Mouse (Mus musculus): ENCODE measurements at regions not wholly inside any gene's neighbourhood (a gene's known extent, or its start where the extent isn't known, plus 50 kb on each side); places are given as distances from the start of the nearest gene placed in this dataset.

GRCm38 (mm10) chr8:17708409-17708808, 1269.6 kb downstream of the Defb40 start:
- no peak overlapping the region for H3K27ac ChIP-seq (ENCODE audit: low read depth, low read length)
- DNase-seq = no peak
- H3K9me3 ChIP-seq (ENCODE audit: low read length) = no peaks in the 10 kb centered on the region
- H3K27me3 ChIP-seq (ENCODE audit: insufficient read depth, low read length) = no peaks in the 10 kb centered on the region
- H3K4me2 ChIP-seq (ENCODE audit: low read depth) = no peak overlapping the region
- no peak for TF ChIP-seq CTCF (IDR thresholded peaks at IDR 0.05; ENCODE audit: low read depth)
- WGBS = 84% methylated on average over 4 of the region's 4 CpGs
- no peak overlapping the region for H3K4me3 ChIP-seq (ENCODE audit: low read depth, low read length)
- no peak overlapping the region for H3K9ac ChIP-seq
- ATAC-seq = no peak
- no peaks in the 10 kb centered on the region for H3K36me3 ChIP-seq (ENCODE audit: insufficient read depth)
- no peaks in the 10 kb centered on the region for H3K4me1 ChIP-seq (ENCODE audit: insufficient read depth)

GRCm38 (mm10) chr8:17704289-17704688, 1273.8 kb downstream of the Defb40 start:
- no peaks in the 10 kb centered on the region for H3K4me1 ChIP-seq (ENCODE audit: insufficient read depth)
- DNase-seq = no peak
- H3K9me3 ChIP-seq (ENCODE audit: low read length) = no peaks in the 10 kb centered on the region
- H3K9ac ChIP-seq = no peak overlapping the region
- no peak overlapping the region for H3K27ac ChIP-seq (ENCODE audit: low read depth, low read length)
- no peaks in the 10 kb centered on the region for H3K36me3 ChIP-seq (ENCODE audit: insufficient read depth)
- WGBS = 72% methylated on average over 1 of the region's 1 CpGs
- H3K4me2 ChIP-seq (ENCODE audit: low read depth) = no peak overlapping the region
- no peak for ATAC-seq
- no peak overlapping the region for H3K4me3 ChIP-seq (ENCODE audit: low read depth, low read length)
- H3K27me3 ChIP-seq (ENCODE audit: insufficient read depth, low read length) = no peaks in the 10 kb centered on the region
- no peak for TF ChIP-seq CTCF (IDR thresholded peaks at IDR 0.05; ENCODE audit: low read depth)

GRCm38 (mm10) chr8:17700362-17700761, 1277.7 kb downstream of the Defb40 start:
- Histone ChIP-seq H3K36me3 (ENCODE audit: insufficient read depth) (no peaks in the 10 kb centered on the region), H3K27ac (ENCODE audit: low read depth, low read length) (no peak overlapping the region), H3K4me3 (ENCODE audit: low read depth, low read length) (no peak overlapping the region), H3K27me3 (ENCODE audit: insufficient read depth, low read length) (no peaks in the 10 kb centered on the region), H3K4me1 (ENCODE audit: insufficient read depth) (no peaks in the 10 kb centered on the region), H3K9me3 (ENCODE audit: low read length) (no peaks in the 10 kb centered on the region), H3K9ac (no peak overlapping the region), H3K4me2 (ENCODE audit: low read depth) (no peak overlapping the region)
- TF ChIP-seq CTCF (IDR thresholded peaks at IDR 0.05; ENCODE audit: low read depth) = no peak
- 63% methylated on average over 3 of the region's 3 CpGs for WGBS
- peak; percentile 64 for DNase-seq
- peak; percentile 91 for ATAC-seq

GRCm38 (mm10) chr8:17690074-17690848, 1287.8 kb downstream of the Defb40 start:
- H3K9ac ChIP-seq = no peak overlapping the region
- DNase-seq (no peak), ATAC-seq (no peak)
- 77% methylated on average over 4 of the region's 4 CpGs for WGBS
- H3K27me3 ChIP-seq (ENCODE audit: insufficient read depth, low read length) = no peaks in the 10 kb centered on the region
- H3K4me1 ChIP-seq (ENCODE audit: insufficient read depth) = no peaks in the 10 kb centered on the region
- no peak overlapping the region for H3K4me3 ChIP-seq (ENCODE audit: low read depth, low read length)
- TF ChIP-seq CTCF (IDR thresholded peaks at IDR 0.05; ENCODE audit: low read depth) = no peak
- no peaks in the 10 kb centered on the region for H3K36me3 ChIP-seq (ENCODE audit: insufficient read depth)
- H3K4me2 ChIP-seq (ENCODE audit: low read depth) = no peak overlapping the region
- H3K27ac ChIP-seq (ENCODE audit: low read depth, low read length) = no peak overlapping the region
- H3K9me3 ChIP-seq (ENCODE audit: low read length) = no peaks in the 10 kb centered on the region

- no peaks in the 10 kb centered on the region for H3K36me3 ChIP-seq (ENCODE audit: insufficient read depth)
- no peak overlapping the region for H3K4me3 ChIP-seq (ENCODE audit: low read depth, low read length)
- H3K4me1 ChIP-seq (ENCODE audit: insufficient read depth) = no peaks in the 10 kb centered on the region
- no peaks in the 10 kb centered on the region for H3K27me3 ChIP-seq (ENCODE audit: insufficient read depth, low read length)
- 98% methylated on average over 3 of the region's 3 CpGs for WGBS
- H3K4me2 ChIP-seq (ENCODE audit: low read depth) = no peak overlapping the region
- H3K9me3 ChIP-seq (ENCODE audit: low read length) = no peaks in the 10 kb centered on the region
- DNase-seq (no peak), ATAC-seq (no peak)
- no peak overlapping the region for H3K9ac ChIP-seq
- TF ChIP-seq CTCF (IDR thresholded peaks at IDR 0.05; ENCODE audit: low read depth) = no peak
- no peak overlapping the region for H3K27ac ChIP-seq (ENCODE audit: low read depth, low read length)
Observed at GRCm38 (mm10) chr8:17689641-17690040, 1288.4 kb downstream of the Defb40 start.

- DNase-seq = no peak
- WGBS = 88% methylated on average over 3 of the region's 3 CpGs
- no peak overlapping the region for H3K4me2 ChIP-seq (ENCODE audit: low read depth)
- no peak overlapping the region for H3K27ac ChIP-seq (ENCODE audit: low read depth, low read length)
- H3K4me3 ChIP-seq (ENCODE audit: low read depth, low read length) = no peak overlapping the region
- no peaks in the 10 kb centered on the region for H3K9me3 ChIP-seq (ENCODE audit: low read length)
- H3K36me3 ChIP-seq (ENCODE audit: insufficient read depth) = no peaks in the 10 kb centered on the region
- ATAC-seq = no peak
- TF ChIP-seq CTCF (IDR thresholded peaks at IDR 0.05; ENCODE audit: low read depth) = no peak
- no peak overlapping the region for H3K9ac ChIP-seq
- H3K4me1 ChIP-seq (ENCODE audit: insufficient read depth) = no peaks in the 10 kb centered on the region
- no peaks in the 10 kb centered on the region for H3K27me3 ChIP-seq (ENCODE audit: insufficient read depth, low read length)
Observed at GRCm38 (mm10) chr8:17687084-17687483, 1291.0 kb downstream of the Defb40 start.

GRCm38 (mm10) chr8:17664371-17665141, 1313.5 kb downstream of the Defb40 start:
- H3K4me1 ChIP-seq (ENCODE audit: insufficient read depth) = peaks cover 16% of the 10 kb centered on the region
- ATAC-seq (peak; percentile 97), DNase-seq (peak; percentile 88)
- H3K9ac ChIP-seq = no peak overlapping the region
- 26% methylated on average over 6 of the region's 6 CpGs for WGBS
- H3K27ac ChIP-seq (ENCODE audit: low read depth, low read length) = peak overlapping the region; percentile 76
- H3K4me3 ChIP-seq (ENCODE audit: low read depth, low read length) = no peak overlapping the region
- no peaks in the 10 kb centered on the region for H3K36me3 ChIP-seq (ENCODE audit: insufficient read depth)
- H3K4me2 ChIP-seq (ENCODE audit: low read depth) = no peak overlapping the region
- H3K9me3 ChIP-seq (ENCODE audit: low read length) = no peaks in the 10 kb centered on the region
- TF ChIP-seq CTCF (IDR thresholded peaks at IDR 0.05; ENCODE audit: low read depth) = peak; percentile 57
- no peaks in the 10 kb centered on the region for H3K27me3 ChIP-seq (ENCODE audit: insufficient read depth, low read length)

Measured in forebrain, postnatal 0 days (tissue).